Mouse (Mus musculus) ES-Bruce4 (cell line): ENCODE data around the gene Lmo7.

Experiments
- CTCF ChIP-seq: IDR thresholded peaks from one replicate; pipeline ENCODE4 v1.8.1; 2011; ENCODE audit warnings: low read depth, low read length
- POLR2A ChIP-seq: IDR thresholded peaks from one replicate; pipeline ENCODE4 v1.8.1; 2011; ENCODE audit warnings: low read length; ENCODE audit not compliant: insufficient read depth

- TF ChIP-seq CTCF = no peak
- no peak for TF ChIP-seq POLR2A
Observed at GRCm38 (mm10) chr14:101755425-101755824, 25.7 kb downstream of the Lmo7 start.
